Mouse (Mus musculus): ENCODE data around the gene Grb10.

The Grb10 gene

GRCm38 (mm10) chr11:11904995-11905394 is 133.5 kb downstream of the Grb10 start:
- DNase-seq (ENCODE audit: low spot score), result no peak

- no peak for DNase-seq (ENCODE audit: low spot score)
These were observed 137.0 kb downstream of the Grb10 start for GRCm38 (mm10) chr11:11901509-11901908.

- DNase-seq (ENCODE audit: low spot score), result no peak
These were observed 140.0 kb downstream of the Grb10 start for GRCm38 (mm10) chr11:11898496-11898895.

GRCm38 (mm10) chr11:11897645-11898357 is 140.7 kb downstream of the Grb10 start, which contains the start of gene Ddc:
Gene Ddc, minus strand, starts transcription at chr11:11898144.
- no peak for DNase-seq (ENCODE audit: low spot score)

GRCm38 (mm10) chr11:11895479-11895878 is 143.0 kb downstream of the Grb10 start:
- DNase-seq (ENCODE audit: low spot score), result no peak

GRCm38 (mm10) chr11:11893769-11894168 is 144.7 kb downstream of the Grb10 start:
- DNase-seq (ENCODE audit: low spot score), result no peak

GRCm38 (mm10) chr11:11892993-11893602 is 145.4 kb downstream of the Grb10 start:
- DNase-seq (ENCODE audit: low spot score), result no peak

GRCm38 (mm10) chr11:11891832-11892231 is 146.7 kb downstream of the Grb10 start:
- DNase-seq (ENCODE audit: low spot score), result no peak

- no peak for DNase-seq (ENCODE audit: low spot score)
These were observed 148.2 kb downstream of the Grb10 start for GRCm38 (mm10) chr11:11890139-11890741.

GRCm38 (mm10) chr11:11888727-11889126 is 149.8 kb downstream of the Grb10 start:
- DNase-seq (ENCODE audit: low spot score), result no peak

GRCm38 (mm10) chr11:11888051-11888450 is 150.4 kb downstream of the Grb10 start:
- DNase-seq (ENCODE audit: low spot score), result no peak

- no peak for DNase-seq (ENCODE audit: low spot score)
These were observed 152.0 kb downstream of the Grb10 start for GRCm38 (mm10) chr11:11886403-11886998.

GRCm38 (mm10) chr11:11885921-11886320 is 152.6 kb downstream of the Grb10 start:
- no peak for DNase-seq (ENCODE audit: low spot score)

GRCm38 (mm10) chr11:11885246-11885643 is 153.2 kb downstream of the Grb10 start:
- no peak for DNase-seq (ENCODE audit: low spot score)

GRCm38 (mm10) chr11:11884533-11885245 is 153.8 kb downstream of the Grb10 start:
- no peak for DNase-seq (ENCODE audit: low spot score)

GRCm38 (mm10) chr11:11881783-11882155 is 156.7 kb downstream of the Grb10 start:
- no peak for DNase-seq (ENCODE audit: low spot score)

- no peak for DNase-seq (ENCODE audit: low spot score)
These were observed 157.3 kb downstream of the Grb10 start for GRCm38 (mm10) chr11:11881026-11881782.
